In genomic region chr1:93478586-93479475, GRCm38 (mm10) we compare ENCODE assay signal across 8 mouse cellular contexts. TPM values are rescaled to one million over a fixed set of nuclear protein-coding genes. Genes with fewer than 3 reads are reported as not detected.
DNase-seq lines count a peak whose midpoint lies in the region; ATAC-seq and TF ChIP-seq lines count a peak whose summit lies in the region.

Hdlbp (minus strand) TSS chr1:93478815.

- intact Hi-C loops in gastrocnemius, adult 2 months (cut with DNase I), result loop anchor here (2.0 kb wide), 1 partner anchor 34 kb away; no protein-coding TSS in a partner anchor
- intact Hi-C loops in left cerebral cortex, adult 2 months (cut with DNase I), result loop anchor here (1.0 to 2.0 kb wide), 4 partner anchors 34 to 276 kb away; partner anchors contain the start of genes Pask, Ppp1r7 and Thap4

- no peaks in the 10 kb centered on the region for H3K36me3 ChIP-seq in hindbrain, postnatal 0 days (ENCODE audit: insufficient read depth, low read length)

- ATAC-seq in common myeloid progenitor, adult 5-6 weeks (replicated peaks; ENCODE audit: low read depth, poor library complexity, severe bottlenecking), result peak; percentile 72
- peak; percentile 96 for ATAC-seq in hindbrain, postnatal 0 days
- peak; percentile 76 for ATAC-seq in megakaryocyte, adult 5-6 weeks (ENCODE audit: poor library complexity, severe bottlenecking)

- WGBS in hindbrain, postnatal 0 days, result 1% methylated on average over 74 of the region's 74 CpGs

- no peak for TF ChIP-seq CTCF in gastrocnemius, adult 2 months (IDR thresholded peaks at IDR 0.05)
- no peak for TF ChIP-seq CTCF in hindbrain, postnatal 0 days (IDR thresholded peaks at IDR 0.05; ENCODE audit: low read depth)
- no peak for TF ChIP-seq CTCF in left cerebral cortex, adult 2 months (IDR thresholded peaks at IDR 0.05)

- H3K4me2 ChIP-seq in hindbrain, postnatal 0 days (ENCODE audit: low read depth, low read length), result peak within 1 kb of the TSS; percentile 70

- H3K9ac ChIP-seq in hindbrain, postnatal 0 days (replicated peaks; ENCODE audit: low read length), result peak within 1 kb of the TSS; percentile 79

- peak; percentile 99 for DNase-seq in ZHBTc4 (ENCODE audit: low read depth, low spot score)
- DNase-seq in gastrocnemius, adult 2 months, result peak; percentile 100
- peak; percentile 100 for DNase-seq in hindbrain, postnatal 0 days (ENCODE audit: low spot score)
- peak; percentile 99 for DNase-seq in left cerebral cortex, adult 2 months (ENCODE audit: extremely low spot score in 1 of 2, low spot score in 2 of 2)
- DNase-seq in right cerebral cortex, adult 2 months (ENCODE audit: low spot score in 2 of 2), result peak; percentile 98 to 99
- peak; percentile 99 for DNase-seq in urinary bladder, postnatal 14 days (ENCODE audit: low spot score)

- peak within 1 kb of the TSS; percentile 97 for H3K27ac ChIP-seq in gastrocnemius, adult 2 months
- H3K27ac ChIP-seq in hindbrain, postnatal 0 days, result peak within 1 kb of the TSS; percentile 96
- H3K27ac ChIP-seq in left cerebral cortex, adult 2 months, result peak within 1 kb of the TSS; percentile 99

- H3K9me3 ChIP-seq in hindbrain, postnatal 0 days (ENCODE audit: low read length), result no peaks in the 10 kb centered on the region

- peaks cover 10% of the 10 kb centered on the region for H3K4me1 ChIP-seq in hindbrain, postnatal 0 days (ENCODE audit: insufficient read depth, low read length)

- H3K4me3 ChIP-seq in gastrocnemius, adult 2 months, result peak within 1 kb of the TSS; percentile 85
- peak within 1 kb of the TSS; percentile 83 for H3K4me3 ChIP-seq in hindbrain, postnatal 0 days (ENCODE audit: low read length)
- peak within 1 kb of the TSS; percentile 56 for H3K4me3 ChIP-seq in left cerebral cortex, adult 2 months

- H3K27me3 ChIP-seq in hindbrain, postnatal 0 days (ENCODE audit: insufficient read depth, low read length), result no peaks in the 10 kb centered on the region

RNA-seq across cellular contexts. Expression of gene Hdlbp, which starts in this region (rescaled TPM):
- 98.0 and 109 TPM in 2 replicates for total RNA-seq in common myeloid progenitor, adult 5-6 weeks (2017)
- 100 to 1,000 TPM; 317 to 345 TPM for total RNA-seq in gastrocnemius, adult 2 months (2021)
- total RNA-seq in hindbrain, postnatal 0 days (2014; rRNA removed), result 66.0 and 114 TPM in 2 replicates
- polyA plus RNA-seq in hindbrain, postnatal 0 days (2015; fragmentation: Nextera tagmentation; extraction: Ambion mirVana), result 96.5 and 99.5 TPM in 2 replicates
- 100 to 1,000 TPM; 163 to 165 TPM for total RNA-seq in left cerebral cortex, adult 2 months (2021)
- total RNA-seq in megakaryocyte, adult 5-6 weeks (2015), result 73.8 and 104 TPM in 2 replicates
- total RNA-seq in megakaryocyte, adult 5-6 weeks (2017), result 76.5 and 80.6 TPM in 2 replicates

Comparison
In these comparisons a context has a peak if more than half of its experiments do, and no peak if none do; other contexts are left out.
1. Peak in every context shown above with its lines: DNase-seq, ATAC-seq, H3K4me3 ChIP-seq and H3K27ac ChIP-seq.